Mouse (Mus musculus): ENCODE results near the gene Obscn. TPM values are rescaled to one million over a fixed set of nuclear protein-coding genes. Genes with fewer than 3 reads are reported as not detected.

Gene Obscn
- polyA plus RNA-seq (2015; fragmentation: Nextera tagmentation; extraction: Ambion mirVana) = 0.89 and 1.0 TPM in 2 replicates

DNA sequence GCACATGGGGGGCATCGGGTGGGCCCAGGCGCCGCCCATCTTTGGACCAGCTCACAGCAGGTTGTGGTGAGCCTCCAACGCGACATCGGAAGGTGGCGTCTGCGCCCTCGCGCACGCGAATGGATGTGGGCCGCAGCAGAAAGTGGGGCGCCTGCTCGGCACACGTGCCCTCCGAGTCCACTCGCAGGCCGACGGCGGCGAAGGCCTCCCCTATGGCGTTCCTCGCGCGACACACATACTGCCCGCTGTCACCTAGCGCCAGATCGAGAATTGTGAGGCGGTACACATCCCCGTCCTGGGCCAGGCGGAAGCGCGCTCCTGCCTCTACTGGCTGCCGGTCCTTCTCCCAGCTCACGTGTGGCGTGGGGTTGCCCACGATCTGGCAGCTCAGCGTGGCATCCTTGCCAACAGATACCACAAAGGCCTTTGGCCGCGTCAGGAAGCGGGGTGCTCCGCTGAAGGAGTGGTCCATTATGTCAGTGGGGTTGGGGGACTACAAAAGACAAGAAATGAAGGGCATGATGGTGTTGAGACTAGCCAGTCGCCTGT, at the start of gene Obscn:
Gene Obscn (minus strand): TSS at position 499 of the 549 bp plus-strand sequence.
- peaks cover 48% of the 10 kb centered on the region for H3K27me3 ChIP-seq (replicated peaks; ENCODE audit: control insufficient read depth, insufficient read depth, low read length)
- ATAC-seq = no peak
- peak within 1 kb of the TSS; percentile 33 for H3K4me3 ChIP-seq (ENCODE audit: low read length)
- H3K27ac ChIP-seq (ENCODE audit: low read length) = no peak within 1 kb of the TSS
- H3K4me2 ChIP-seq (ENCODE audit: low read depth, low read length) = peak within 1 kb of the TSS; percentile 43
- H3K9ac ChIP-seq (ENCODE audit: low read depth, low read length) = no peak within 1 kb of the TSS
- H3K9me3 ChIP-seq (ENCODE audit: control insufficient read depth, low read length) = no peaks in the 10 kb centered on the region
- no peaks in the 10 kb centered on the region for H3K36me3 ChIP-seq (ENCODE audit: control insufficient read depth, insufficient read depth, low read length)
- peaks cover 4% of the 10 kb centered on the region; the same call in 1 of the 2 replicates for H3K4me1 ChIP-seq (ENCODE audit: control insufficient read depth, insufficient read depth, low read length)
- 15% methylated on average over 44 of the region's 44 CpGs for WGBS

DNA sequence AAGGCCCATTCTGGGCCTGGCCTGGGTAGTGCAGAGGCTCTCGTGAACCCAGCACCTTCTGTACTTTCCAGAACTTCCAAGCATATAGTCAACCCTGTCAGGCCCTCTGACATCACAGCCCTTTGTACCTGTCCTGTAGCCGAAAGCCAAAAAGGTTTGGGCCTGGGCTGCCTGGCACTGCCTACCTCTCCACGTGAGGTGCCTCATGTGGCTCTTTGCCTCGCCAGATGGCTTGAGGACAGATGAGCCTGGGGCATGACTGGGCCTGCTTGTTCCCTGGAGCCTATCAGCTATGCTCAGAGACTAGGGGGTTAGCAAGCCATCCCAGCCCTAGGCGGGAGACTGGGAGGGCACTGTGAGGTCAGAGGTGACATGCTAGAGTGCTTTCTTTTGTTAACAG, 49.3 kb upstream of the Obscn start:
- peaks cover 20% of the 10 kb centered on the region for H3K4me1 ChIP-seq (ENCODE audit: control insufficient read depth, insufficient read depth, low read length)
- no peaks in the 10 kb centered on the region for H3K9me3 ChIP-seq (ENCODE audit: control insufficient read depth, low read length)
- H3K9ac ChIP-seq (ENCODE audit: low read depth, low read length) = no peak overlapping the region
- ATAC-seq = no peak
- no peak overlapping the region for H3K27ac ChIP-seq (ENCODE audit: low read length)
- 85% methylated on average over 5 of the region's 5 CpGs for WGBS
- no peaks in the 10 kb centered on the region for H3K27me3 ChIP-seq (replicated peaks; ENCODE audit: control insufficient read depth, insufficient read depth, low read length)
- no peak overlapping the region for H3K4me3 ChIP-seq (ENCODE audit: low read length)
- 0 out of 2 replicates have a peak, but pooled peaks cover 7% of the 10 kb centered on the region for H3K36me3 ChIP-seq (ENCODE audit: control insufficient read depth, insufficient read depth, low read length)
- H3K4me2 ChIP-seq (ENCODE audit: low read depth, low read length) = no peak overlapping the region

DNA sequence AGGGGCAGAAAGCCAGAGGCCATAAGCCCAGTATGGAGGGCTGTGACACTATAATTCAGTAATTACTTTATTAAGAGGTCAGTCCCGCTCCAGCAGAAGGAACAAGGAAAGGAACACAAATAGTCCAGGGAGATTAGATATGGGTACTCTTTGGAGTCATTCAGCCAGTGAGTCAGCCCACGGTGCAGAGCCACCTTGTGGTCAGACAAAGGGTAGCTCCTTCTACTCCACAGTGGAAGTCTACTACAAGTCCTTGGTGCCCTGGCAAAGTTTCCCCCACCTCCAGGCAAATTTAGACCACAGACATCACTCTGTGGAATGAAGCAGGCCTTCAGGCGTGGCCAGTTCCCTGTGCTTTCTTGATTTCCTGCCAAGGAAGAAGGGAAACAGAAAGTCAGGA, 47.6 kb upstream of the Obscn start:
- Histone ChIP-seq H3K9ac (ENCODE audit: low read depth, low read length) (0 out of 2 replicates have a peak overlapping the region, but pooled peaks have one; percentile 31), H3K27me3 (replicated peaks; ENCODE audit: control insufficient read depth, insufficient read depth, low read length) (peaks cover 7% of the 10 kb centered on the region), H3K9me3 (ENCODE audit: control insufficient read depth, low read length) (no peaks in the 10 kb centered on the region), H3K4me2 (ENCODE audit: low read depth, low read length) (peak overlapping the region; percentile 18; the same call in 1 of the 2 replicates), H3K27ac (ENCODE audit: low read length) (peak overlapping the region; percentile 86), H3K4me3 (ENCODE audit: low read length) (no peak overlapping the region), H3K36me3 (ENCODE audit: control insufficient read depth, insufficient read depth, low read length) (0 out of 2 replicates have a peak, but pooled peaks cover 7% of the 10 kb centered on the region), H3K4me1 (ENCODE audit: control insufficient read depth, insufficient read depth, low read length) (peaks cover 20% of the 10 kb centered on the region)
- peak; percentile 68 for ATAC-seq
- 20% methylated on average over 3 of the region's 3 CpGs for WGBS

DNA sequence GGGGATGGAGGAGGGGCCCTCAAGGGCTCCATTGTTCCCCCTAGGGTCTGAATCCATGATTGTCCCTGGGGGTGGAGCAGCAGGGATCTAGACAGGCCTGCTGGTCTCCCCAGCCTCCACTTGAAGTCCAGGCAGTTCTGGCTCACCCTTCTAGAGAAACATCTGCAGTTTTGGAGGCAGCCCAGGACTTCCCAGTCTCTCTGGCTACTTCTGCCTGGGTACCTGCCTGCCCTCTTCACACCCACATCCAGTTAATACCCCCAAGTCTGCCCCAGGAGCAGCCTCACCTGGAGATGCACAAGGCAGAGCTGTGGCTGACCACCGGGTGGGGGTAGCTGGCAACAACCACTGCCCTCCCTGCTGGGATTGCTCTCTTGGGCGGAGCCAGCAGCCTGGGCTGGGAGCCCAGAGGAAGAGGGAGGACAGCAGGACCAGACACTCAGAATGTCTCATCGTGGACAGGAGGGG, 46.7 kb upstream of the Obscn start, which contains the start of gene Gjc2:
Gene Gjc2 (minus strand): TSS at position 350 of the 468 bp plus-strand sequence.
- Histone ChIP-seq H3K4me3 (ENCODE audit: low read length) (peak within 1 kb of the TSS; percentile 12; the same call in 1 of the 2 replicates), H3K27me3 (replicated peaks; ENCODE audit: control insufficient read depth, insufficient read depth, low read length) (peaks cover 16% of the 10 kb centered on the region), H3K9ac (ENCODE audit: low read depth, low read length) (0 out of 2 replicates have a peak within 1 kb of the TSS, but pooled peaks have one; percentile 31), H3K36me3 (ENCODE audit: control insufficient read depth, insufficient read depth, low read length) (0 out of 2 replicates have a peak, but pooled peaks cover 7% of the 10 kb centered on the region), H3K9me3 (ENCODE audit: control insufficient read depth, low read length) (no peaks in the 10 kb centered on the region), H3K4me2 (ENCODE audit: low read depth, low read length) (peak within 1 kb of the TSS; percentile 25), H3K27ac (ENCODE audit: low read length) (peak within 1 kb of the TSS; percentile 86), H3K4me1 (ENCODE audit: control insufficient read depth, insufficient read depth, low read length) (peaks cover 19% of the 10 kb centered on the region)
- 31% methylated on average over 3 of the region's 3 CpGs for WGBS
- ATAC-seq = peak; percentile 39

DNA sequence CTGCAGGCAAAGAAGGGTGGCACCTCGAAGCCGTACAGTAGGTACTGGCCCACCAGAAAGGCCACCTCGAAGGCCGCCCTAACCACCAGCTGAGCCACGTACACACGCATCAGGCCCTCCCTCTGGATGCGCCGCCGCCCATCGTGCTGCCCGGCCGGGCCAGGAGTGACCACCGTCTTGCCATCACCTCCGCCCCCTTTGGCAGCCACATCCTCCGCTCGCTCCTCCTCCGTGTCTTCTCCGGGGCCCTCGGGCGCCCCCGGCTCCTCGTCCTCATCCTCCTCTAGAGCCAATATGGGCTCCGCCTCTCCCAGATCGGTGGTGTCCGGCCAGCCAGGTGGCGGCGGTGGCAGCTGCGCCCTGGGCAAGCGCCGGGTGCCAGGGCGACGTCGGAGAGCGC, 40.7 kb upstream of the Obscn start:
- Histone ChIP-seq H3K4me1 (ENCODE audit: control insufficient read depth, insufficient read depth, low read length) (peaks cover 4% of the 10 kb centered on the region; the same call in 1 of the 2 replicates), H3K27me3 (replicated peaks; ENCODE audit: control insufficient read depth, insufficient read depth, low read length) (peaks cover 56% of the 10 kb centered on the region), H3K36me3 (ENCODE audit: control insufficient read depth, insufficient read depth, low read length) (no peaks in the 10 kb centered on the region), H3K4me3 (ENCODE audit: low read length) (peak overlapping the region; percentile 22), H3K9me3 (ENCODE audit: control insufficient read depth, low read length) (no peaks in the 10 kb centered on the region), H3K27ac (ENCODE audit: low read length) (no peak overlapping the region), H3K9ac (ENCODE audit: low read depth, low read length) (0 out of 2 replicates have a peak overlapping the region, but pooled peaks have one; percentile 18), H3K4me2 (ENCODE audit: low read depth, low read length) (peak overlapping the region; percentile 32; the same call in 1 of the 2 replicates)
- WGBS = 6% methylated on average over 34 of the region's 34 CpGs
- no peak for ATAC-seq

DNA sequence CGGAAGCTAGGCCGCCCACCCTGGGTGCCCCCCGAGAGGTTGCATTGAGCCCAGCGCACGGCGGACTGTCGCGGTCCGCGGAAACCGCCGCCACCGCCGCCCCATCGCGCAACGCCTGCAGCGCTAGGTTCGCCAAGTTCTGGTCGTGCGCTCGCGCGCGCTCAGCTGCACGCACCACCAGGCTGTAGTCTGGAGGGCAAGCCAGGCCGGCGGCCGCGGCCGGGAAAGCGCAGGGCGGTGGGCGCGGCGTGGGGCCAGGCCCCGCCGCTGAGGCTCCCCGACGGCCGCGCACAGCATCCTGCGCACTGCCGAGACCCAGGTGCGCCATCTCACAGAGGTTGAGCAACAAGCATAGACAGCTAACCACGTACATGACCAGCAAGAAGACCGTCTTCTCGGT, 40.3 kb upstream of the Obscn start:
- peaks cover 56% of the 10 kb centered on the region for H3K27me3 ChIP-seq (replicated peaks; ENCODE audit: control insufficient read depth, insufficient read depth, low read length)
- H3K9me3 ChIP-seq (ENCODE audit: control insufficient read depth, low read length) = no peaks in the 10 kb centered on the region
- no peak for ATAC-seq
- no peaks in the 10 kb centered on the region for H3K36me3 ChIP-seq (ENCODE audit: control insufficient read depth, insufficient read depth, low read length)
- 3% methylated on average over 48 of the region's 48 CpGs for WGBS
- H3K9ac ChIP-seq (ENCODE audit: low read depth, low read length) = 0 out of 2 replicates have a peak overlapping the region, but pooled peaks have one; percentile 18
- H3K4me3 ChIP-seq (ENCODE audit: low read length) = peak overlapping the region; percentile 22
- H3K27ac ChIP-seq (ENCODE audit: low read length) = no peak overlapping the region
- H3K4me2 ChIP-seq (ENCODE audit: low read depth, low read length) = peak overlapping the region; percentile 32
- peaks cover 3% of the 10 kb centered on the region; the same call in 1 of the 2 replicates for H3K4me1 ChIP-seq (ENCODE audit: control insufficient read depth, insufficient read depth, low read length)

DNA sequence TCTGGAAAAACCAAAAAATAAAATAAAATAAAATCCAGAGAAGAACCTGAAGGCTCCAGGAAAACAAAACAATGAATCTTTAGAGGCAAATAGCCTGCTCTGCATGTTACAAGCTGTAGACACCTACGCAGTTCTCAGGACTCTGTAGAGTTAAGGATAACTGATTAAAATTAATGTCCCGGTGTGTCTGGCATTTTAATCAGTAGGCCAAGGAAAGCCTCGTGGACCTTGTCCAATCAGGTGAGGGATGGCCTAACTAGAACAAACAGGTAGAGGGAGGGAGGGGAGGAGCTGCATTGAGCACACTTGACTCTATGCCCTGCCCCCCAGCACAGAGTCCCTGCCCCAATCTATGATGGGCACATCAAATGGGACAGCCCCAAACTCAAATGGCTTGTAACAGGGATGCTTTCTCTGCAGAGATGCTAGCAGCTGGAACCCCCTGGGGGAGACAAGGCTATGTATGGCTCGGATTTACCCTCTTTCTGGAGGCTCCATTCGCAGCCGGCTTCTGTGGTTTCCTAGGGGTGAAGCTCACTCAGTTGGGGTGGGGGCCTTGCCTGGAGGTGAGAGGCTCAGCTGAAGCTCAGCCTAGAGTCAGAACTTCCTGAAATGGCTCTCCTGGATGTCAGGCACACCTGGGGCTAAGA, 38.1 kb upstream of the Obscn start:
- Histone ChIP-seq H3K9me3 (ENCODE audit: control insufficient read depth, low read length) (no peaks in the 10 kb centered on the region), H3K27me3 (replicated peaks; ENCODE audit: control insufficient read depth, insufficient read depth, low read length) (peaks cover 54% of the 10 kb centered on the region), H3K4me2 (ENCODE audit: low read depth, low read length) (no peak overlapping the region), H3K4me3 (ENCODE audit: low read length) (no peak overlapping the region), H3K27ac (ENCODE audit: low read length) (no peak overlapping the region), H3K9ac (ENCODE audit: low read depth, low read length) (no peak overlapping the region), H3K36me3 (ENCODE audit: control insufficient read depth, insufficient read depth, low read length) (no peaks in the 10 kb centered on the region), H3K4me1 (ENCODE audit: control insufficient read depth, insufficient read depth, low read length) (peaks cover 3% of the 10 kb centered on the region; the same call in 1 of the 2 replicates)
- WGBS = 61% methylated on average over 6 of the region's 6 CpGs
- no peak for ATAC-seq

DNA sequence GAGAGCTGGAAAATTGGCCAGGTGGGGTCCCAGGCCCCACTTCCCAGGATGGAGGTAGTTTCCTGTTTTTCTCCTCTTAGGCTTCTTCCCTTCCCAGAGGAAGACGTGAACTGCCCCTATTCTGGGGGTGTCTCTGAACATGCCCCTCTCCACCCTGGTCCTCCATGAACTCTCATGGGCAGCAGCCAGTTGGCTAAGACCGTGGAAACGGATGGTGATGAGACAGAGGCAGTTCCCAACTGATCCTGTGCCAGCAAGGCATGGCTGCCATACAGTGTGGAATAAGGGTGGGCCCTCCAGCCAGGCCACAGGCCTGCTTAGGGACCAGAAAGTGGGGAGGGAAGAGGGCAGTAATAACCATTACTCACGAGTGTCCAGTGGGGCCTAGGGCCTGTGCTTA, 34.3 kb upstream of the Obscn start:
- Histone ChIP-seq H3K36me3 (ENCODE audit: control insufficient read depth, insufficient read depth, low read length) (no peaks in the 10 kb centered on the region), H3K4me2 (ENCODE audit: low read depth, low read length) (no peak overlapping the region), H3K4me1 (ENCODE audit: control insufficient read depth, insufficient read depth, low read length) (no peaks in the 10 kb centered on the region), H3K9me3 (ENCODE audit: control insufficient read depth, low read length) (no peaks in the 10 kb centered on the region), H3K27me3 (replicated peaks; ENCODE audit: control insufficient read depth, insufficient read depth, low read length) (peaks cover 16% of the 10 kb centered on the region), H3K27ac (ENCODE audit: low read length) (no peak overlapping the region), H3K4me3 (ENCODE audit: low read length) (no peak overlapping the region), H3K9ac (ENCODE audit: low read depth, low read length) (no peak overlapping the region)
- WGBS = 85% methylated on average over 4 of the region's 4 CpGs
- ATAC-seq = no peak

DNA sequence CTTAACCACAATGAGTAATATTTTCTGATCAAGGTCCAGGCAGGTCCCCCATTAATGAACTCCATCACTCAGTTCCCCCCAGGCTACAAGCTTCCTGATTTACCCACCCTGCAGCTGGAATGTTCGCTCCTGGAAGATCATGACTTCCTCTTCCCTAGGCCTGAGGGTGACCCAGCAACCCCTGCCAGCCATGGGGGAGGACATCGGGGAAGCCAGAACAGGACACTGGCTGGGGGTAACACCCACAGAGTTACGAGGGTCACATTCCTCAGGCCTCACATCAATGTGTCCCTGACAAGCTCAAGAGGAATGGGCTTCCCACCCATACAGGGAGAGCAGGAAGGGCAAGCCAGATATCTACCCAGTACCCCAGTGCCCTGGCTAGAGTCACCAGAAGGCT, 33.6 kb upstream of the Obscn start:
- Histone ChIP-seq H3K9me3 (ENCODE audit: control insufficient read depth, low read length) (no peaks in the 10 kb centered on the region), H3K36me3 (ENCODE audit: control insufficient read depth, insufficient read depth, low read length) (no peaks in the 10 kb centered on the region), H3K4me2 (ENCODE audit: low read depth, low read length) (no peak overlapping the region), H3K27me3 (replicated peaks; ENCODE audit: control insufficient read depth, insufficient read depth, low read length) (peaks cover 9% of the 10 kb centered on the region), H3K9ac (ENCODE audit: low read depth, low read length) (no peak overlapping the region), H3K4me1 (ENCODE audit: control insufficient read depth, insufficient read depth, low read length) (no peaks in the 10 kb centered on the region), H3K27ac (ENCODE audit: low read length) (no peak overlapping the region), H3K4me3 (ENCODE audit: low read length) (no peak overlapping the region)
- 61% methylated on average over 3 of the region's 3 CpGs for WGBS
- no peak for ATAC-seq
